Mouse (Mus musculus) CH12F3 (cell line): ENCODE results near the gene Cyba.

Experiments used
- in situ Hi-C: fragments of 300-500 bp; cut with MboI; formaldehyde crosslinking; loops from 2 replicates; pipeline ENCODE4 v1.14.3; 2020; ENCODE audit warnings: low sequenced_read_pairs

Gene Cyba

GRCm38 (mm10) chr8:122452154-122452553, 19.4 kb upstream of the Cyba start:
- in situ Hi-C loops = no loop called here

GRCm38 (mm10) chr8:122451161-122451703, 18.5 kb upstream of the Cyba start:
- in situ Hi-C loops = no loop called here

DNA sequence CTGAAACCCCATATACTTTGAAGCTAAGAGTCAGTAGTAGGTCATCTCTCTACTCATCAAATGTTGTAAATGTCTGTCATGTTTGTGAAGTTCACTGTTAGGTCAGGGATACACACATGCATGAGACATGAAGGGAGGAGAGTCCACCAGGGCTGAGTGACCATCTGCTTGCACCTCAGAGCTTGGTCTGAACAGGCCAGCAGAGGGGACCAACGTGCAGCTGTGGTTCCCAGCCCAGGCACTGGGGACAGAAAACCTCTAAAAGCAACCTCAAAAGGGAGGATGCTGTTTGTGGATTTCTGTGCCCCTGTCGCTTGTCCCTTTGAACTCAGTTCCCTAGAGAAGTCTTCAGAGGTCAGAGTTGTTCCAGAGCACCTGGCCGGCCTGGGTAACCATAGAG, 12.5 kb upstream of the Cyba start:
- in situ Hi-C loops = no loop called here

DNA sequence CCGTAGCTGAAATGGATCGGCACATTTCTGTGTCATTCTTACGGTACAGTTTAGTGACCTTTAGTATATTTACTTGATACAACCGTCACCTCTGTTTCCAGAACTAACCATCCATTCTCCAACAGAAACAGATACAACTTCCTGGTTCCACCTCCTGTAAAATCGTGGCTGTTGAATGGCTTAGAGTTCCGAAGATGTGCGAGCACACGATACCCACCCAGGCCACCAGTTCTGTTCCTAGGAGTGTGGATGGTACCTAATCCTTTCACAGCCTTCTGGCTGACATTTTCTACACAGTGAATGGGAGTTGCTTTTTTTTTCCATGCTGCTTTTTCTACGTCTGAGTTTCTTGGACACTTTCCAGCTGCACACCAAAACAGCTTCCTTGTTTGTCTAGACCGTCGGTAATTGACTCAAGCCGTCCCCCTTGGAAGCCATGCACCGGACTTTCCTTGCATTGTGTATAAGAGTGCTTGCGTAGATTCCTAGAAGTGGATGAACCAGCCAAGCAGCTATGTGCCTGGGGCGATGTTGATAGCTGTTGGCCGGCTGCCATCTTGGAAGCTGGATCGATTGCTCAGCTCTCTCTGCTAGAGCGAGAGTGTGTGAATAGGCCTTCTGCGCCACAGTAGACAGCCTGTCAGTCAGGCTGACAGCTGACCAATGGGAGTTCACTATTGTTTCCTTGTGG, 11.5 kb upstream of the Cyba start:
- in situ Hi-C loops = no loop called here

DNA sequence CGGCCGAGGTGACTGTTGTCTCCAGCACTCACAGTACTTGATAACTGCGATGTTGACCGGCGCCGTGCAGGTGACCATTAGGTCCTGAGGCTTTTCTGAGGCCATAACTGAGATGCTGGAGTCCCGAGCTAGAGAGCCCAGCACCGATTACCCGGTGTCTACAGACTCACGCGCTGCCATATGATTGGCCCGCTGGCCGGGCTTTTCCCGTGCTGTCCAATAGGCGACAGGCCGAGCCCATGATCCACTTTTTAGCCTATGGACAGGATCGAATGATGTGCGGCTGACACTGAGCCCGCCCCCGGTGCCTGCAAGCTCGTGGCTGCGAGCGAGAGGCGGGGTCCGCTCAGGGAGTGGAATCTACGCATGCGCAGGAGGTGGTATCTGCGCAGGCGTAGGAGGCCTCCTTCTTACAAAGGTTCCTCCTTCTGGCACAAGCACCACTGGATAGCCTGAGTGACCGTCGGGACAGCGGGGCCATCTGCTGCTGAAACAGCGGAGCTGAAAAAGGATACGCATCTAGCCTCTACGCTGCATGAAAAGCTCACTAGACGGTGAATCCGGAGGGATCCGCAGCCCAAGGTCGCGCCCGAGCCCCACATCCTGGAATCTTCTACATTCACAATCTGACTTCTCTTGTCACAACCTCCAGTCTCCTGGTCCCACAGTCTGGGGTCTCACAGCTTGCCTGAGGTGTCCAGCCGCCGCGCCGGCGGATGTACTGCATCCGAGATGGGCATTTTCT, 10.7 kb upstream of the Cyba start, which contains the start of gene Mvd:
Gene Mvd, minus strand, starts transcription at position 161 of the 745 bp plus-strand sequence.
- in situ Hi-C loops = no loop called here

DNA sequence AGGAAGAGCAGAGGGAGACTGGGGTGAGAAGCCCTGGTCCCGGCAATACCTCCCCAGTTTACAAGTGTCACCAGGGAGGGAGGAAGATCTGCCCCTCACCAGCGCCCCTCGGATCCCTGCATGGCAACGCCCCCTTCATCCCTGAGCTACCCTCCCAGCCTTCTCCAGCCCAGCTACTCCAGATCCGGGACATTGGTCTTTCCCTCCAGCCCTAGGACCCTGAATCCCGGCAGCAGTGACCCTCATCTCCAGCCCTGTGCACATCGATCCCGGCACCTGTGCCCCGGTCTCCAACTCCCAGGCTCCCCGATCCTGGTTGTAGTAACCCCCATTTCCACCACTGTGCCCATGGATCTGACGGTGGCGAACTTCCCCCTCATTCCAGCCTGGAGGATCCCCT, 10.1 kb upstream of the Cyba start:
- in situ Hi-C loops = no loop called here

GRCm38 (mm10) chr8:122442356-122442755, 9.6 kb upstream of the Cyba start:
- in situ Hi-C loops = no loop called here

DNA sequence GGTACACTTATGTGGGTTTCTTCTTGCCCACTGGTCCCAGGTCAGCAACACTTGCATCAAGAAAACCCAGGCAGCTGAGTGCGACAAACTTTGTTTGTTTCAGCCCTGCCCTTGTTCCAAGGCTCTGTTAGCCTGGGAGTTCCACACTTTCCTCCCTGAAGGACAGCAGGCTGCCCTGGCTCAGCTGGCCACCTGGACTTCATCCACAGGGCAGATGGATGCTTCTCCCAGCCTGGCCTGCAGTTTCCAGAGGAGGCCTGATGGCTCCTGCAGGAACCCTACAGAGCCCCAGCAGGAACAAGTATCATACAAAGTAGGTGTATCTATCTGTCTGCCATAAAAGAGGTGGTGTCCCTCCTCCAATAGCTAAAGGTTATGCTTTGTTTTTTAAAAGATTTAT, 8.6 kb upstream of the Cyba start:
- in situ Hi-C loops = no loop called here

GRCm38 (mm10) chr8:122439336-122439735, 6.6 kb upstream of the Cyba start:
- in situ Hi-C loops = no loop called here

DNA sequence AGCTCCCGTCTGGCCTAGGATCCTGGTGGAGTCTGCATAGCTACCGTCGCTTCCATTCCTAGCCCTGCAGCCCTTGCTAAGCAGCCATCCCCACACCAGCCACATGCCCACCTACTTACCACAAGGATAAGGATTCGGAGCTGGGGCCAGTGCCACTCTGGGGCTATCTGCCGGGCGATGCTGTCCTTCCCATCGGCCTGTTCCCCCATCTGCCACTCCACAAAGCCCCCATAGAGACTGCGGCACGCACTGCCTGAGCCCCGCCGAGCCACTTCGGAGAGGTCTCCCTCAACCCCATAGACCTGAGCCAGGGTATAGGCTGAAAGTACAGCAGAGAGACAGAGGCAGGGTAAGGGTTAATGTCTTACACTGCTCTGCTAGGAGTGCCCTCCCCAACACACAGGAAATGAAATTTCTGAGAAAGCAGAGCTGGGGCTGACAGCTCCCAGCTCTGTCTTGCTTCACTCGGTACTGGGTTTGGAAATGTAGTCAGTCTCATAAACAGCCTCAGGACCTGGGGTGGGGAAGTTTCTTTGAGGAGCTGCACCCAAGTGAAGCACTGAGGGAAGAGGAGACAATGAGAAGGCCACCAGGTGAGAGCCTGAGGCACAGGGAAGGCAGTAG, 5.1 kb upstream of the Cyba start:
- in situ Hi-C loops = no loop called here

DNA sequence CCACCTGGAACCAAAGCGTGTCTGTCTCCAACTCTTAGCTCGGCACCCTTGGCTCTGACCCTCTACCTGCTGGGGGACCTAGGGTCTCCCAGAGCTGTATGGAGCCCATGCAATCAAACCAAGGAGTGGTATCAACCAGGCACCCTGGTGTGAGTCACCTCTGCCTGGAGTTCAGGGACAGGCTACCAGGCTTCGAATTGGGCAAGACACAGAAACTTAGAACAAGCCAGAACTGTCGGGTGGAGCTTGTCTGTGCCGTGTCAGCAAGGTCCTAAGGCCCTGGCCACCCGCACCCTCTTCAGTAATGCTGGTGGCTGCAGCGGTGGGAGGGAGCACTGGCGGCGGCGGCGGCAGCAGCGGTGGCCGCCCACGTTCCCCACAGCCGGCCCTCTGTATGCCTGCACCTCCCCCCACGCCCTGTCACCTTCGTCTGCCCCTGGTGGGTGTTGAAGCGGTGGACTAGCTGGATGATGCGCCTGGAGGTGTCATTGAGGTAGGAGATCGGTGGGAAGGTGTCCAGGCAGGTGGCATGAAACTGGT, 3.9 kb upstream of the Cyba start:
- in situ Hi-C loops = no loop called here

GRCm38 (mm10) chr8:122436146-122436545, 3.4 kb upstream of the Cyba start:
- in situ Hi-C loops = no loop called here

- in situ Hi-C loops = no loop called here
Measured at GRCm38 (mm10) chr8:122435375-122435774, 2.6 kb upstream of the Cyba start.

GRCm38 (mm10) chr8:122433269-122433905, 657 bp upstream of the Cyba start:
- in situ Hi-C loops = no loop called here

GRCm38 (mm10) chr8:122431694-122432442, 862 bp downstream of the Cyba start:
- in situ Hi-C loops = no loop called here

GRCm38 (mm10) chr8:122430646-122431045, 2.1 kb downstream of the Cyba start:
- in situ Hi-C loops = no loop called here

- in situ Hi-C loops = no loop called here
Measured at GRCm38 (mm10) chr8:122430058-122430636, 2.6 kb downstream of the Cyba start.

GRCm38 (mm10) chr8:122428163-122428562, 4.6 kb downstream of the Cyba start:
- in situ Hi-C loops = no loop called here

- in situ Hi-C loops = no loop called here
Measured at GRCm38 (mm10) chr8:122427607-122428006, 5.1 kb downstream of the Cyba start.

DNA sequence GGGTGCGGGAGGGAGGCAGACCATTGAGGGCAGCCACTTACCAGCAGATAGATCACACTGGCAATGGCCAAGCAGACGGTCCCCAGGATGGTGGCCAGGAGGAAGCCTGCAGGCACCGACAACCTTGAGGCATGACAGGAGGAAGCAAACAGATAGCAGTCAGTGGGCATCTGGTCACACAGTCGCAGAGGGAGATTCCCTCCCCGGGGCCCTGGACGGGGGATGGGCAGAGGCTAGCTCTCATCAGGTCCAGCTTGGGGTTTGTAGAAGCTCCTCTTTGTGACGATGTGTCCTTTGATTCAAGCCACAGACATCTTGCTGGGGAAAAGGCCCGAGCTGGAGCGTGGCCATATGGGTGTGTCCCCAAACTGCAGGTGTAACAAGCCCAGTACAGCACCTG, 6.6 kb downstream of the Cyba start:
- in situ Hi-C loops = no loop called here
